Mouse (Mus musculus) limb, embryonic 15.5 days (tissue): ENCODE data around the gene Alk. TPM values are rescaled to one million over a fixed set of nuclear protein-coding genes. Genes with fewer than 3 reads are reported as not detected.

ENCODE experiments used
- ATAC-seq: fragments of 200-750 bp; cut with Nextera tagmentation; 2 replicates; pipeline ENCODE4 v1.8.0; 2017; ENCODE audit warnings: low read depth, moderate TSS enrichment; ENCODE audit not compliant: insufficient number of reproducible peaks, low FRiP score, low TSS enrichment
- H3K27ac ChIP-seq: fragments of 300-500 bp; sonication (generic); 2 replicates; pipeline ENCODE4 v1.5.1; 2015; ENCODE audit warnings: moderate library complexity, mild to moderate bottlenecking, inconsistent platforms
- H3K27me3 ChIP-seq: fragments of 300-500 bp; sonication (generic); 2 replicates; pipeline ENCODE4 v1.6.1; 2015; ENCODE audit warnings: inconsistent platforms
- H3K36me3 ChIP-seq: fragments of 300-500 bp; sonication (generic); 2 replicates; pipeline ENCODE4 v1.6.1; 2015; ENCODE audit warnings: inconsistent platforms
- H3K4me1 ChIP-seq: fragments of 300-500 bp; sonication (generic); 2 replicates; pipeline ENCODE4 v1.6.1; 2015; ENCODE audit warnings: inconsistent platforms
- H3K4me2 ChIP-seq: fragments of 300-500 bp; sonication (generic); 2 replicates; pipeline ENCODE4 v1.6.1; 2015; ENCODE audit warnings: mild to moderate bottlenecking, inconsistent platforms
- H3K4me3 ChIP-seq: fragments of 300-500 bp; sonication (generic); 2 replicates; pipeline ENCODE4 v1.5.1; 2015; ENCODE audit warnings: mild to moderate bottlenecking, inconsistent platforms
- H3K9ac ChIP-seq: fragments of 300-500 bp; sonication (generic); 2 replicates; pipeline ENCODE4 v1.6.1; 2015; ENCODE audit warnings: inconsistent platforms
- H3K9me3 ChIP-seq: fragments of 300-500 bp; sonication (generic); 2 replicates; pipeline ENCODE4 v1.6.1; 2016; ENCODE audit warnings: inconsistent platforms
- WGBS: fragments of 180-500 bp; shearing (Covaris S2); methylation state at CpG from one replicate; pipeline ENCODE4 v1.1.7; 2015; 5-methylcytosine and 5-hydroxymethylcytosine counted together
- polyA plus RNA-seq: library from polyadenylated mRNA; unstranded; fragments of >200 nt; fragmentation: Nextera tagmentation; extraction: Ambion mirVana; gene quantifications from 2 replicates; pipeline ENCODE4 v1.2.1, GENCODE M21; 2015

The Alk gene
- polyA plus RNA-seq, 1 experiment from 2014 or later: 0.50 TPM

DNA sequence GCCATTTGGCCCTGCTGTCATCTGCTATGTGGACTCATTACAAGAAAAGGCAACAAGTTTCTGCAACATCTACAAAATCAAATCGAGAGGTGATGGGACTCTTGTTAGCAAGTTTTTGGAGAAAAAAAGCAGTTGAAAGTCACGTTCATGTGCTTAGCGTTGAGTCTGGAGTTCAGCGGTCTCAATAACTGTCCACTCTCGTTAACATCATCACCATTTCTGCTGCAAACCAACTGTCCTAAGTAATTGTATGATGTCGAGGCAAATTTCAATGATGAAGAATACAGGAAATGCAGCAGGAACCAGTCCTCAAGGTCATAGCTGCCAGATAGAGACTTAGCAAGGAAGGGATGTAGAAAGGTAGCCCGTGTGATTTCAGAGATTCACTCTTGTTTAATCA lies 373.5 kb downstream of the Alk start:
- H3K4me2 ChIP-seq: no peak overlapping the region
- WGBS: 83% methylated on average over 7 of the region's 7 CpGs
- H3K9me3 ChIP-seq: no peaks in the 10 kb centered on the region
- H3K4me1 ChIP-seq: no peaks in the 10 kb centered on the region
- H3K36me3 ChIP-seq: no peaks in the 10 kb centered on the region
- no peak overlapping the region for H3K27ac ChIP-seq
- no peak overlapping the region for H3K4me3 ChIP-seq
- H3K27me3 ChIP-seq: no peaks in the 10 kb centered on the region
- H3K9ac ChIP-seq: no peak overlapping the region
- ATAC-seq: no peak

DNA sequence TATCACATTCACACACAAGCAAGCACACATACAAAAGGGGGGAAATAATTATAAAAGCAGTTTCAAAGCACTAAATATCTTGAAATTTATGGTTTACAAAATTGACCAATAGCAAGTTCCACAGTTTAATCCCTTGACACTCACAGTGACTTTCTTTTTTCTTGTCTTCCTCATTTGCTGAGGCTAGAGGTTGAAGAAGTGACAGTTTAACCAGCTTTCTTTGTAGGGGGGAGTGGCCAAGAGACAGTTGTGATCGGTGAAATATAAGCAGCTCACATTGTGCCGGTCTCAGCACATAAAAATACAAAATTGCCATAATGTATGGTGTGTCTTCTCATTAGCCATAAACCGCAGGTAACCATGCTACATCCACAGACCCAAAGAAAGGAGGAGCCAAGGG lies 385.6 kb downstream of the Alk start:
- no peak for ATAC-seq
- Histone ChIP-seq H3K27ac (no peak overlapping the region), H3K27me3 (no peaks in the 10 kb centered on the region), H3K36me3 (no peaks in the 10 kb centered on the region), H3K9me3 (no peaks in the 10 kb centered on the region), H3K9ac (no peak overlapping the region), H3K4me1 (no peaks in the 10 kb centered on the region), H3K4me3 (no peak overlapping the region), H3K4me2 (no peak overlapping the region)
- WGBS: 76% methylated on average over 3 of the region's 3 CpGs

DNA sequence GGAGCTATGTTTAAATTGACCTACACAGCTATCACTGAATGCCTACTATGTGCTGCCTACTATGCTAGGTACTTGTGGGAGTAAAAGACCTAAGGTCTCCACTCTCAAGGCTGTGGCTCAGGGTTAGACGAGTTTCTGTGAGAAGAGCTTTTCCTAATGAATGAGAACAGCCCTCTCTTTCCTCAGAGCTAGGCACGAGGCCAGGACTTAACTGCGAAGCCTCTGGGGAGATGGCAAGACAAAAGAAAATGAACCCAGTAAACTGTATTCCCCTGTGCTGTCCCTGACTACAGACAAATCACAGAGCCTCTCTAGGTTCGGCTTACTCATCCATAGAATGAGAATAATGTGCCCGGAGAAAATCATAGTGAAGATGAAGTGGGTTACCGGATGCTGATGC lies 406.9 kb downstream of the Alk start:
- no peaks in the 10 kb centered on the region for H3K36me3 ChIP-seq
- H3K4me3 ChIP-seq: no peak overlapping the region
- H3K4me1 ChIP-seq: no peaks in the 10 kb centered on the region
- no peak overlapping the region for H3K27ac ChIP-seq
- no peak overlapping the region for H3K9ac ChIP-seq
- H3K9me3 ChIP-seq: no peaks in the 10 kb centered on the region
- H3K27me3 ChIP-seq: no peaks in the 10 kb centered on the region
- 66% methylated on average over 6 of the region's 6 CpGs for WGBS
- no peak overlapping the region for H3K4me2 ChIP-seq
- no peak for ATAC-seq

DNA sequence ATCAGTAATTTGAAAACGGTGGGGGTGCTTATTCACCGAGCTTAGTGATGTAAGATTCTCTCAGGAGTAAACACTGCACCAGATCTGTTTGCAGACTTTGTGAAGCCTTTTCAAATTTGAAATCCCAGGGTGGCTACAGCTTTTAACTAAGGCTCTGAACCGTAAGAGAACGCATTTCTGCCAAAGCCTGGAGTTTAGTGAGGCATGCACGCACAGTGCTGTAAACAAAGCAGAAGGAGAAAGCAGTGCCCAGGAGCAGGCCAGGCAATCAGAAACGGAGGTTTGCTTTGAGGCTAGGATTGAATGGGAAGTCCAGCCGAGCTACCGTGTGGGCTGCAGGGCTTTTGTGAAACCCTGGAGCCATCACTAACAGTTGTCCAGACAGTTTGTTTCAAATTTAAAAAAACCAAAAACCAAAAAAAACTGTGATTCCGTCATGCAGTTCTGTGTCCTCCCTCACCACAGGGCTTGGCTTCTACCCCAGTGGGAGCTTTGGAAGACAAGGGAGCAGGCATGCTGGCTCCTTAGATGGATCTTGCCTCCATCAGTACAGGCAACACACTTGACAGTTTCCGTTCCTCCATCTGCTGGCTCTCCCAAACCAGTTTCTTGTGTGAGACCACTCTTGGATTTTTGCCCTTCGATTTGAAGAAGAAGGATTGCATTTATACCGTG lies 409.3 kb downstream of the Alk start:
- Histone ChIP-seq H3K27me3 (no peaks in the 10 kb centered on the region), H3K9me3 (no peaks in the 10 kb centered on the region)
- WGBS: 49% methylated on average over 12 of the region's 12 CpGs

GRCm38 (mm10) chr17:72190536-72190935 lies 413.9 kb downstream of the Alk start:
- Histone ChIP-seq H3K9me3 (no peaks in the 10 kb centered on the region), H3K4me3 (no peak overlapping the region), H3K4me1 (no peaks in the 10 kb centered on the region), H3K27ac (no peak overlapping the region), H3K36me3 (no peaks in the 10 kb centered on the region), H3K27me3 (no peaks in the 10 kb centered on the region), H3K4me2 (no peak overlapping the region), H3K9ac (no peak overlapping the region)
- no peak for ATAC-seq
- 85% methylated on average over 8 of the region's 8 CpGs for WGBS

More for the DNA sequence above, 409.3 kb downstream of the Alk start:
- Histone ChIP-seq H3K4me1 (no peaks in the 10 kb centered on the region), H3K36me3 (no peaks in the 10 kb centered on the region), H3K4me2 (no peak overlapping the region), H3K27ac (no peak overlapping the region), H3K4me3 (no peak overlapping the region), H3K9ac (no peak overlapping the region)
- no peak for ATAC-seq

DNA sequence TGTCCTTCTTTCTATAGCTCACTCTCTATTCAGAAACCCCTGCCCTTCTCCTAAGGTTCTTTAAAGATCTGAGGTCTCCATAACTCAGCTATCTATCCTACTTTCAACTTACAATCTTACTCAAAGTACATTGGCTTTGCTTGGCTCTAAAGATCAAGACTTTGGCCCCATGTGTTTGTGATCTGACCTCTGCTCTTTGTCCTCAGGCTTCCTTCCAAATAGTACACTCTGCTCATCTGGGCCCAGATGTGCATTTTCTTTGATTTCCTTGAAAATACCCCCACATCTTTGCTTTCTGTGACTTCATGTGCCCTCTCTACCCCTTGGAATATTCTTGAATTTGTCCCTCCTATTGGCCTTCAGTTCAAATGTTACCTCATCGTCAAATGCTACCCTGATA lies 417.4 kb downstream of the Alk start:
- H3K4me1 ChIP-seq: no peaks in the 10 kb centered on the region
- no peaks in the 10 kb centered on the region for H3K27me3 ChIP-seq
- H3K4me2 ChIP-seq: no peak overlapping the region
- H3K36me3 ChIP-seq: no peaks in the 10 kb centered on the region
- ATAC-seq: no peak
- H3K27ac ChIP-seq: no peak overlapping the region
- H3K9ac ChIP-seq: no peak overlapping the region
- 87% methylated on average over 1 of the region's 1 CpGs for WGBS
- H3K4me3 ChIP-seq: no peak overlapping the region
- H3K9me3 ChIP-seq: no peaks in the 10 kb centered on the region

GRCm38 (mm10) chr17:72182414-72182813 lies 422.0 kb downstream of the Alk start:
- Histone ChIP-seq H3K27ac (no peak overlapping the region), H3K9ac (no peak overlapping the region), H3K9me3 (no peaks in the 10 kb centered on the region), H3K4me2 (no peak overlapping the region), H3K27me3 (no peaks in the 10 kb centered on the region), H3K36me3 (no peaks in the 10 kb centered on the region), H3K4me3 (no peak overlapping the region), H3K4me1 (no peaks in the 10 kb centered on the region)
- ATAC-seq: no peak
- 89% methylated on average over 2 of the region's 2 CpGs for WGBS

DNA sequence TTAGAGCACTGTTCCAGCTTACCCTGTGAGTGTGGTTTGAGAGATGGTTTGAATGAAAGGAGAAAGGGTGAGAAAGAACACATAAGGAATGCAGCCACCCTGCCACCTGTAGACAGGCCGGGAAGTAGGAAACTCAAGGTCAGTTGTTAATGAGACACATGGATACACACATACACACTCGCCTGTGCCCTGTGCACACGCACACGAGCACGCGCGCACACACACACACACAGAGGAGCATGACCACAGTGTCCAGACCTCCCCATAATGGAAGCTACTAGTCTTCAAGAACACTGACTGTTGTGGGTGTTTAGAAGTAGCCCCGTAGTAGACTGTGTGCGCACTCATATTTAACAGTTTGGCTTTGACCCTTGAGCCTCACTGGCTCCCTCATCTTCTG lies 424.2 kb downstream of the Alk start:
- no peaks in the 10 kb centered on the region for H3K27me3 ChIP-seq
- WGBS: 95% methylated on average over 9 of the region's 9 CpGs
- no peaks in the 10 kb centered on the region for H3K4me1 ChIP-seq
- H3K27ac ChIP-seq: no peak overlapping the region
- ATAC-seq: no peak
- no peaks in the 10 kb centered on the region for H3K9me3 ChIP-seq
- H3K4me3 ChIP-seq: no peak overlapping the region
- no peak overlapping the region for H3K4me2 ChIP-seq
- H3K9ac ChIP-seq: no peak overlapping the region
- no peaks in the 10 kb centered on the region for H3K36me3 ChIP-seq

GRCm38 (mm10) chr17:72179722-72180140 lies 424.7 kb downstream of the Alk start:
- Histone ChIP-seq H3K9me3 (no peaks in the 10 kb centered on the region), H3K27ac (no peak overlapping the region), H3K27me3 (no peaks in the 10 kb centered on the region), H3K4me3 (no peak overlapping the region), H3K4me1 (no peaks in the 10 kb centered on the region), H3K4me2 (no peak overlapping the region), H3K36me3 (no peaks in the 10 kb centered on the region), H3K9ac (no peak overlapping the region)
- WGBS: 84% methylated on average over 14 of the region's 14 CpGs
- no peak for ATAC-seq

DNA sequence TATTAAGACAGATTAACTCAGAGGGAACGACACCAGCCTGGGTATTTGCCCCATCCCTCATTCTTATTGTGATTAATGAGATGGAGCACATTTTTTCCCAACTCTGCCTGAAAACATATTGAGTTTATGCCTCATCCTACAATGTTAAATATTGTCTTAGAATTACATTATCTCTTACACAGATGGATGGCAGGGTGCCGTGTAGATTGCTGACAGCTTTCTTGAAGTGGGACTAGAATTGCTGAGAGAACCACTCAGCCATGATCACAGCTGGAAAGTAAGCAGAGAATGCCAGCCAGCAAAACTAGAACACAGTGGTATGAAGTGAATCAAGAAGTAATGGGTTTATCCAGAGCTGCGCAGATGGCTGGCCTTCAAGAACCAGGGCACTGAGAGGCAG lies 430.6 kb downstream of the Alk start:
- Histone ChIP-seq H3K27ac (no peak overlapping the region), H3K4me3 (no peak overlapping the region), H3K4me1 (no peaks in the 10 kb centered on the region), H3K4me2 (no peak overlapping the region), H3K27me3 (no peaks in the 10 kb centered on the region), H3K9me3 (no peaks in the 10 kb centered on the region), H3K9ac (no peak overlapping the region), H3K36me3 (no peaks in the 10 kb centered on the region)
- ATAC-seq: no peak
- 79% methylated on average over 3 of the region's 3 CpGs for WGBS

GRCm38 (mm10) chr17:72168152-72168551 lies 436.3 kb downstream of the Alk start:
- Histone ChIP-seq H3K4me3 (no peak overlapping the region), H3K27ac (no peak overlapping the region), H3K36me3 (no peaks in the 10 kb centered on the region), H3K9me3 (no peaks in the 10 kb centered on the region), H3K9ac (no peak overlapping the region), H3K27me3 (no peaks in the 10 kb centered on the region), H3K4me1 (no peaks in the 10 kb centered on the region), H3K4me2 (no peak overlapping the region)
- ATAC-seq: no peak
- WGBS: 70% methylated on average over 5 of the region's 5 CpGs

GRCm38 (mm10) chr17:72158857-72159385 lies 445.5 kb downstream of the Alk start:
- H3K27me3 ChIP-seq: no peaks in the 10 kb centered on the region

More at GRCm38 (mm10) chr17:72158857-72159385, 445.5 kb downstream of the Alk start:
- no peak for ATAC-seq
- Histone ChIP-seq H3K4me1 (no peaks in the 10 kb centered on the region), H3K9ac (no peak overlapping the region), H3K4me2 (no peak overlapping the region), H3K27ac (no peak overlapping the region), H3K36me3 (no peaks in the 10 kb centered on the region), H3K9me3 (no peaks in the 10 kb centered on the region), H3K4me3 (no peak overlapping the region)
- WGBS: 38% methylated on average over 5 of the region's 5 CpGs
